Mouse (Mus musculus) midbrain, embryonic 16.5 days (tissue): ENCODE results near the gene Alyref2. TPM values are rescaled to one million over a fixed set of nuclear protein-coding genes. Genes with fewer than 3 reads are reported as not detected.
"Not testable (repeated sequence)": the region's sequence is repeated elsewhere in the genome, so short reads cannot be mapped to it uniquely, and the experiment has no call there.

Experiments
- ATAC-seq: fragments of 200-750 bp; cut with Nextera tagmentation; 2 replicates; pipeline ENCODE4 v1.8.0; 2017; ENCODE audit warnings: moderate TSS enrichment
- H3K27ac ChIP-seq: fragments of 300-500 bp; sonication (generic); 2 replicates; pipeline ENCODE4 v1.5.1; 2014; ENCODE audit warnings: mild to moderate bottlenecking, low read length, mixed read lengths
- H3K27me3 ChIP-seq: fragments of 300-500 bp; sonication (generic); 2 replicates; pipeline ENCODE4 v1.6.1; 2014; ENCODE audit warnings: low read depth, low read length, mixed read lengths; ENCODE audit not compliant: control insufficient read depth, insufficient read depth
- H3K36me3 ChIP-seq: fragments of 300-500 bp; sonication (generic); 2 replicates; pipeline ENCODE4 v1.6.1; 2014; ENCODE audit warnings: mild to moderate bottlenecking, low read length, moderate library complexity, mixed read lengths; ENCODE audit not compliant: control insufficient read depth, insufficient read depth
- H3K4me1 ChIP-seq: fragments of 300-500 bp; sonication (generic); 2 replicates; pipeline ENCODE4 v1.6.1; 2014; ENCODE audit warnings: mild to moderate bottlenecking, low read length, mixed read lengths; ENCODE audit not compliant: control insufficient read depth, insufficient read depth
- H3K4me2 ChIP-seq: fragments of 300-500 bp; sonication (generic); 2 replicates; pipeline ENCODE4 v1.6.1; 2014; ENCODE audit warnings: mild to moderate bottlenecking, low read length, mixed read lengths
- H3K4me3 ChIP-seq: fragments of 300-500 bp; sonication (generic); 2 replicates; pipeline ENCODE4 v1.5.1; 2014; ENCODE audit warnings: low read depth, mild to moderate bottlenecking, low read length, moderate library complexity, mixed read lengths
- H3K9ac ChIP-seq: fragments of 300-500 bp; sonication (generic); 2 replicates; pipeline ENCODE4 v1.6.1; 2014; ENCODE audit warnings: low read depth, low read length, mixed read lengths
- H3K9me3 ChIP-seq: fragments of 300-500 bp; sonication (generic); replicated peaks from 2 replicates; pipeline ENCODE4 v1.6.1; 2014; ENCODE audit warnings: mild to moderate bottlenecking, low read length, mixed read lengths; ENCODE audit not compliant: control insufficient read depth, poor library complexity, severe bottlenecking
- WGBS: fragments of 180-500 bp; shearing (Covaris S2); extraction: QIAGEN DNeasy Blood & Tissue Kit; methylation state at CpG from one replicate; pipeline ENCODE4 v1.1.7; 2014; 5-methylcytosine and 5-hydroxymethylcytosine counted together
- polyA plus RNA-seq: library from polyadenylated mRNA; unstranded; fragments of >200 nt; fragmentation: Nextera tagmentation; extraction: Ambion mirVana; gene quantifications from 2 replicates; pipeline ENCODE4 v1.2.1, GENCODE M21; 2015

Alyref2 gene
- polyA plus RNA-seq, 1 experiment from 2014 or later, result 35.9 TPM

GRCm38 (mm10) chr1:171470371-171470871, 32.9 kb upstream of the Alyref2 start:
- H3K36me3 ChIP-seq, result no peaks in the 10 kb centered on the region
- H3K4me2 ChIP-seq, result no peak overlapping the region
- H3K27ac ChIP-seq, result no peak overlapping the region
- H3K9ac ChIP-seq, result no peak overlapping the region
- no peak overlapping the region for H3K4me3 ChIP-seq
- 30% methylated on average over 7 of the region's 7 CpGs for WGBS
- no peaks in the 10 kb centered on the region for H3K9me3 ChIP-seq
- no peaks in the 10 kb centered on the region for H3K27me3 ChIP-seq
- ATAC-seq, result no peak
- H3K4me1 ChIP-seq, result no peaks in the 10 kb centered on the region

- Histone ChIP-seq H3K9me3 (no peaks in the 10 kb centered on the region), H3K4me3 (no peak overlapping the region), H3K4me1 (no peaks in the 10 kb centered on the region), H3K36me3 (no peaks in the 10 kb centered on the region), H3K27ac (no peak overlapping the region), H3K9ac (no peak overlapping the region), H3K27me3 (no peaks in the 10 kb centered on the region), H3K4me2 (no peak overlapping the region)
- no peak for ATAC-seq
- 93% methylated on average over 5 of the region's 5 CpGs for WGBS
Observed at GRCm38 (mm10) chr1:171470896-171471295, 32.4 kb upstream of the Alyref2 start.

- Histone ChIP-seq H3K27me3 (no peaks in the 10 kb centered on the region), H3K4me1 (no peaks in the 10 kb centered on the region), H3K27ac (no peak overlapping the region), H3K4me3 (no peak overlapping the region), H3K36me3 (no peaks in the 10 kb centered on the region), H3K4me2 (no peak overlapping the region), H3K9me3 (no peaks in the 10 kb centered on the region), H3K9ac (no peak overlapping the region)
- no peak for ATAC-seq
- 57% methylated on average over 1 of the region's 1 CpGs for WGBS
Observed at GRCm38 (mm10) chr1:171471452-171471851, 31.8 kb upstream of the Alyref2 start.

- H3K36me3 ChIP-seq, H3K4me1 ChIP-seq, H3K4me2 ChIP-seq, ATAC-seq, H3K27me3 ChIP-seq, H3K4me3 ChIP-seq, H3K9me3 ChIP-seq, H3K27ac ChIP-seq, H3K9ac ChIP-seq: not testable (repeated sequence)
- WGBS, result 85% methylated on average over 6 of the region's 8 CpGs
Observed at GRCm38 (mm10) chr1:171471941-171472340, 31.3 kb upstream of the Alyref2 start.

- 81% methylated on average over 4 of the region's 4 CpGs for WGBS
- Histone ChIP-seq H3K36me3 (no peaks in the 10 kb centered on the region), H3K4me1 (no peaks in the 10 kb centered on the region), H3K27me3 (no peaks in the 10 kb centered on the region), H3K4me3 (no peak overlapping the region), H3K9ac (no peak overlapping the region), H3K27ac (no peak overlapping the region), H3K4me2 (no peak overlapping the region), H3K9me3 (no peaks in the 10 kb centered on the region)
- ATAC-seq, result no peak
Observed at GRCm38 (mm10) chr1:171473506-171473905, 29.8 kb upstream of the Alyref2 start.

- Histone ChIP-seq H3K4me1 (no peaks in the 10 kb centered on the region), H3K27ac (no peak overlapping the region), H3K36me3 (no peaks in the 10 kb centered on the region), H3K9ac (no peak overlapping the region), H3K9me3 (no peaks in the 10 kb centered on the region), H3K27me3 (no peaks in the 10 kb centered on the region), H3K4me2 (no peak overlapping the region), H3K4me3 (no peak overlapping the region)
- WGBS, result 73% methylated on average over 9 of the region's 9 CpGs
- no peak for ATAC-seq
Observed at GRCm38 (mm10) chr1:171473920-171474640, 29.2 kb upstream of the Alyref2 start.

- H3K4me2 ChIP-seq, result no peak overlapping the region
- H3K4me3 ChIP-seq, result no peak overlapping the region
- no peak for ATAC-seq
- H3K9me3 ChIP-seq, result no peaks in the 10 kb centered on the region
- no peaks in the 10 kb centered on the region for H3K4me1 ChIP-seq
- H3K27ac ChIP-seq, result no peak overlapping the region
- no peak overlapping the region for H3K9ac ChIP-seq
- WGBS, result 81% methylated on average over 8 of the region's 8 CpGs
- H3K27me3 ChIP-seq, result no peaks in the 10 kb centered on the region
- no peaks in the 10 kb centered on the region for H3K36me3 ChIP-seq
Observed at GRCm38 (mm10) chr1:171477123-171477522, 26.2 kb upstream of the Alyref2 start.

GRCm38 (mm10) chr1:171477758-171478545, 25.3 kb upstream of the Alyref2 start:
- no peaks in the 10 kb centered on the region for H3K4me1 ChIP-seq

GRCm38 (mm10) chr1:171478968-171479367, 24.3 kb upstream of the Alyref2 start:
- H3K9me3 ChIP-seq, result peaks cover 4% of the 10 kb centered on the region; the same call in 1 of the 2 replicates
- H3K27me3 ChIP-seq, result no peaks in the 10 kb centered on the region
- H3K9ac ChIP-seq, result no peak overlapping the region
- H3K4me2 ChIP-seq, result no peak overlapping the region
- WGBS, result 55% methylated on average over 2 of the region's 2 CpGs
- no peak overlapping the region for H3K4me3 ChIP-seq
- H3K36me3 ChIP-seq, result no peaks in the 10 kb centered on the region
- H3K27ac ChIP-seq, result no peak overlapping the region
- peak; percentile 60 for ATAC-seq
- no peaks in the 10 kb centered on the region for H3K4me1 ChIP-seq

More at GRCm38 (mm10) chr1:171477758-171478545, 25.3 kb upstream of the Alyref2 start:
- no peaks in the 10 kb centered on the region for H3K27me3 ChIP-seq
- ATAC-seq, result peak; percentile 56
- no peaks in the 10 kb centered on the region for H3K36me3 ChIP-seq
- peak overlapping the region; percentile 25; the same call in 1 of the 2 replicates for H3K9ac ChIP-seq
- H3K9me3 ChIP-seq, result peaks cover 2% of the 10 kb centered on the region; the same call in 1 of the 2 replicates
- peak overlapping the region; percentile 20 for H3K4me3 ChIP-seq
- no peak overlapping the region for H3K27ac ChIP-seq
- WGBS, result 75% methylated on average over 27 of the region's 27 CpGs
- peak overlapping the region; percentile 42 for H3K4me2 ChIP-seq
